Mouse (Mus musculus) liver, adult 2 months (tissue): ENCODE results near the gene Cfl1. TPM values are rescaled to one million over a fixed set of nuclear protein-coding genes. Genes with fewer than 3 reads are reported as not detected.

Experiments
- DNase-seq: peaks from one replicate; pipeline ENCODE4 v3.0.0-alpha.2; 2011; ENCODE audit warnings: low read depth, low spot score; ENCODE audit errors: extremely low read depth
- H3K27ac ChIP-seq: fragments of 200-500 bp; replicated peaks from 2 replicates; pipeline ENCODE4 v1.5.1; 2012; ENCODE audit warnings: low read depth, mild to moderate bottlenecking, control low read depth, inconsistent platforms, low read length; ENCODE audit not compliant: insufficient read depth
- H3K27me3 ChIP-seq: fragments of 200-500 bp; 2 replicates; pipeline ENCODE4 v1.6.1; 2012; ENCODE audit warnings: mild to moderate bottlenecking, moderate library complexity, low read length, inconsistent platforms; ENCODE audit not compliant: control insufficient read depth, insufficient read depth
- H3K36me3 ChIP-seq: fragments of 200-500 bp; 2 replicates; pipeline ENCODE4 v1.6.1; 2012; ENCODE audit warnings: low read length, inconsistent platforms; ENCODE audit not compliant: control insufficient read depth, insufficient read depth
- H3K4me1 ChIP-seq: fragments of 200-500 bp; 2 replicates; pipeline ENCODE4 v1.6.1; 2011; ENCODE audit warnings: low read length; ENCODE audit not compliant: control insufficient read depth, insufficient read depth
- H3K4me3 ChIP-seq: fragments of 200-500 bp; 2 replicates; pipeline ENCODE4 v1.5.1; 2011; ENCODE audit warnings: low read depth, mild to moderate bottlenecking, control low read depth, low read length, moderate library complexity; ENCODE audit not compliant: insufficient read depth
- H3K79me2 ChIP-seq: fragments of 200-500 bp; 2 replicates; pipeline ENCODE4 v1.6.1; 2012; ENCODE audit warnings: inconsistent platforms, mild to moderate bottlenecking, low read length, moderate library complexity; ENCODE audit not compliant: control insufficient read depth, insufficient read depth
- H3K9ac ChIP-seq: fragments of 200-500 bp; 2 replicates; pipeline ENCODE4 v1.6.1; 2012; ENCODE audit warnings: low read depth, mild to moderate bottlenecking, control low read depth, inconsistent platforms, low read length
- CTCF ChIP-seq: fragments of 200-500 bp; IDR thresholded peaks from 2 replicates; pipeline ENCODE4 v1.5.1; 2011; ENCODE audit warnings: low read depth, low read length, control low read depth
- POLR2A ChIP-seq: fragments of 200-500 bp; IDR thresholded peaks from 2 replicates; pipeline ENCODE4 v1.6.1; 2011; ENCODE audit warnings: low read length, control low read depth; ENCODE audit not compliant: insufficient read depth; ENCODE audit errors: extremely low read depth
- WGBS: fragments of 180-500 bp; shearing (Covaris S2); methylation state at CpG from one replicate; pipeline ENCODE4 v1.1.7; 2018; 5-methylcytosine and 5-hydroxymethylcytosine counted together
- polyA plus RNA-seq: library from polyadenylated mRNA; depleted of rRNA; stranded (reverse); fragments of >200 nt; gene quantifications from 2 replicates; pipeline ENCODE4 v1.2.3, GENCODE M21; 2012
- total RNA-seq: library from RNA; depleted of rRNA; stranded (reverse); fragments of >200 nt; gene quantifications from 2 replicates; pipeline ENCODE4 v1.2.3, GENCODE M21; 2014

Gene Cfl1
- total and polyA plus RNA-seq, 2 experiments = 122 to 177 TPM

DNA sequence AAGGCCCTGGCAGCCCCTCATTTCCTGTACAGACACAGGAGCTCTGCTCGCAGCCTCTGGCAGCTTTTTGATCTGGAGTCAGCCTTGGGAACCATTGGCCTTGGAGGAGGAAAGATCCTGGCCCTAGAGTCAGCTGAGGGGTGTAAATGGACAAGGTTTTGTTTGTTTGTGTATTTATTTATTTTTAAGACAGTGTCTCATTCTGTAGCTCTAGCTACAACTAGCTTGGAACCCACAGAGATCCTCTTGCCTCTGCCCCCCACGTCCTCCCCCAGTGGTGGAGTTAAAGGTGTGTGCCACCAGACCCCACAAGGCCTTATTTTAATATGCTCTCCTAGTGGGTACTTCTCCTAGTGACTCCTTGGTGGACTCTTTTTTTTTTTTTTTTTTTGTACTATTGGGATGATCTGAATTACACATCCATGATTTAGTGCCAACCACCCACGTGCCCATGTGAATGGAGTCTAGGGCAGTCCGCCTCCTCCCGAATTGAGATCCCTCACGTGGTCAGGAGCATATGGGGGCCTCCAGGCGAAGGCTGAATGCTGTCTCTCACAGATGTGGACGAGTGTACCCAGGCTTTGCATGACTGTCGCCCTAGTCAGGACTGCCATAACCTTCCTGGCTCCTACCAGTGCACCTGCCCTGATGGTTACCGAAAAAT, 13.1 kb upstream of the Cfl1 start:
- 96% methylated on average over 10 of the region's 10 CpGs for WGBS
- Histone ChIP-seq H3K27me3 (no peaks in the 10 kb centered on the region; the same call in none of the 2 replicates), H3K36me3 (no peaks in the 10 kb centered on the region), H3K79me2 (no peaks in the 10 kb centered on the region), H3K4me3 (no peak overlapping the region), H3K9ac (no peak overlapping the region), H3K4me1 (no peaks in the 10 kb centered on the region; the same call in 1 of the 2 replicates), H3K27ac (no peak overlapping the region)
- no peak for TF ChIP-seq CTCF
- no peak for TF ChIP-seq POLR2A
- DNase-seq = no peak

DNA sequence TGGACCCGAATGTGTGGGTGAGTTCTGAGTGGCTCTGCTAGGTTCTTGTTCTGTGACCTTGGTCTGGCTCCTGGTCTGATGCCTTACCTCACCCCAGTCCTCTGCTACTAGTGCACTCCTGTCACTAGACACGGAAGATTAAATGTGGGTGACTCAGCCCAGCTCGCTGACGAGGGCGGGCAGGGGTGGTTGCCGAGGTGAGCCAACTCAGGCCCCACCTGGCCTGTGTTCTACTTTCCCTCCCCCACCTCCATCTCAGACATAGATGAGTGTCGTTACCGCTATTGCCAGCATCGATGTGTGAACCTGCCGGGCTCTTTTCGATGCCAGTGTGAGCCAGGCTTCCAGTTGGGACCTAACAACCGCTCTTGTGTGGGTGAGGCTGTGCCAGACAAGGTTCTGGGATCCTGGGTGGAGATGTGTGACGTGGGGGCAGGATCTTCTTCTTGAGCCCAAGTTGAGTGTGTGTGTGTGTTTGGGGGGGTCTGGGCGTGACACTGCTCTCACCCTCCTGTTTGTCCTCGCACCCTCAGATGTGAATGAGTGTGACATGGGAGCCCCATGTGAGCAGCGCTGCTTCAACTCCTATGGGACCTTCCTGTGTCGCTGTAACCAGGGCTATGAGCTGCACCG, 12.5 kb upstream of the Cfl1 start:
- DNase-seq = no peak

DNA sequence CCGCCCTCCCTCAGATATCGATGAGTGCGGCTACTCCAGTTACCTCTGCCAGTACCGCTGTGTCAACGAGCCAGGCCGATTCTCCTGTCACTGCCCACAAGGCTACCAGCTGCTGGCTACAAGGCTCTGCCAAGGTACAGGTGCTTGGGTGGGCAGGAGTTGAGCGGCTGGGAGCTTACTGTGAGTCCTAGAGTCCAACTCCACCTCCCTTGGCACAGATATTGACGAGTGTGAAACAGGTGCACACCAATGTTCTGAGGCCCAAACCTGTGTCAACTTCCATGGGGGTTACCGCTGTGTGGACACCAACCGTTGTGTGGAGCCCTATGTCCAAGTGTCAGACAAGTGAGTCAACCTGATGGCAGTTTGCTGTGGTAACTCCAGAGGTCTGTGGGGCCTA, 10.2 kb upstream of the Cfl1 start:
- WGBS = 57% methylated on average over 10 of the region's 10 CpGs
- no peaks in the 10 kb centered on the region; the same call in 1 of the 2 replicates for H3K27me3 ChIP-seq
- H3K36me3 ChIP-seq = no peaks in the 10 kb centered on the region

More for the DNA sequence above, 12.5 kb upstream of the Cfl1 start:
- H3K4me3 ChIP-seq = no peak overlapping the region
- no peaks in the 10 kb centered on the region; the same call in 1 of the 2 replicates for H3K4me1 ChIP-seq
- no peak overlapping the region for H3K27ac ChIP-seq
- H3K79me2 ChIP-seq = no peaks in the 10 kb centered on the region
- H3K36me3 ChIP-seq = no peaks in the 10 kb centered on the region
- H3K9ac ChIP-seq = no peak overlapping the region
- TF ChIP-seq CTCF = no peak
- no peak for TF ChIP-seq POLR2A
- H3K27me3 ChIP-seq = no peaks in the 10 kb centered on the region; the same call in none of the 2 replicates
- 92% methylated on average over 18 of the region's 18 CpGs for WGBS

DNA sequence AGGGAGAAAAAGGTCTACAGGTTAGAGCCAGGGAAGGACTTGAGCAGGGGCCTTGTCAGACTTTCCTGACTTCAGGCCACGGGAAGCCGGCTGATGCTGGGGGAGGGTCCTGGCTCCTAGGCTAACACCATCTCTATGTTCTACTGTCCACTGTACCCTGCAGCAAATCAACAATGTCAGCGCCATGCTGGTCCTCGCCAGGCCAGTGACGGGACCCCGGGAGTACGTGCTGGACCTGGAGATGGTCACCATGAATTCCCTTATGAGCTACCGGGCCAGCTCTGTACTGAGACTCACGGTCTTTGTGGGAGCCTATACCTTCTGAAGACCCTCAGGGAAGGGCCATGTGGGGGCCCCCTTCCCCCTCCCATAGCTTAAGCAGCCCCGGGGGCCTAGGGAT, 8.9 kb upstream of the Cfl1 start:
- no peak for DNase-seq
- Histone ChIP-seq H3K27me3 (no peaks in the 10 kb centered on the region), H3K79me2 (no peaks in the 10 kb centered on the region), H3K4me3 (no peak overlapping the region), H3K9ac (no peak overlapping the region), H3K27ac (no peak overlapping the region), H3K4me1 (no peaks in the 10 kb centered on the region), H3K36me3 (no peaks in the 10 kb centered on the region)
- no peak for TF ChIP-seq CTCF
- 93% methylated on average over 10 of the region's 10 CpGs for WGBS

More for the DNA sequence above, 10.2 kb upstream of the Cfl1 start:
- H3K4me3 ChIP-seq = no peak overlapping the region
- TF ChIP-seq POLR2A = no peak
- no peak for TF ChIP-seq CTCF
- DNase-seq = no peak
- H3K27ac ChIP-seq = no peak overlapping the region
- H3K79me2 ChIP-seq = no peaks in the 10 kb centered on the region
- no peaks in the 10 kb centered on the region for H3K4me1 ChIP-seq
- H3K9ac ChIP-seq = no peak overlapping the region

DNA sequence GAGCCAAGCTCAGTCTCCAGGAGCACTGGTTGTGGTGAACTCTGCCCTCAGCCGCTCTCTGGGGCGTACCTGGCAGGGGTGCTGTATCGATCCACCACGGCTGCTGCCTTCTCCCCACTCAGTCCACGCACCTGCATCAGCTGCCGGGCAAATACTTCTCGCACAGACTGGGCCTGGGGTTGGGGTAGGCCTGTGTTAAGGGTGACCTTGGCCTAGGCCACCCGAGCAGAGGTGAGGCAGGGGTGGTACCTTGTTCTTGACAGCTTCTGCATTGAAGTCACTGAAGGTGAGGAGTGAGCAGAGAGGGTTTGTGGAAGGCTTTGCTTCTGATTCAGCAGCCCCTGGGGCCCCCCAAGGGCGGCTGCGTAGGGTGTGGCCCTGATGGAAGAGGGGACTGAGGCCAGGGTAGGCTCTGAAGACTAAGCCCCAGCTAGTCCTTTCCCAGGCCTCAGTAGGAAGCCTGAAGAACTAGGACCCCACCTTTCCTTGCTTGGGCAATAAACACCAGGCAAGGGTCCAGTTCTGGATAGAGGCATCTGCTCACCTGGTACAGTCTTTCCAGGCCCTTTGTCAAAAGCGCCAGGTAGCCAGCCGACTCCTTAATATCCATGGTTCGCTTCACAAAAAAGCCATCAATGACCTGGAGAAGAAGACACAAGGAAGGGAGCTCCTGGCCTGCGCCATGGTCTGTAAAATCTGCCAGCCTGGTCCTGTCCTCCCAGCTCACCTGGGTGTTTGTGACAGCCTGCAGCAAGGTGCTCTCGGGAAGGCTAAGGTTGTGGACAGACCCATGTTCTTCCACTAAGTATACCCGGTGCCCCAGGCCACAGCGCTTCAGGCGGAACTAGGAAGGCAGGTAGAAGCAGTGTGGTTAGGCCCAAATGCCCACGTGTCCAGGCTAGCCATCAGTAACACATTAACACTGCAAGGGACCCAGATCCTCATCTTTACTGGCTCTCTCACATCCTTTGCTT, 6.6 kb upstream of the Cfl1 start:
- Histone ChIP-seq H3K4me3 (no peak overlapping the region), H3K27ac (no peak overlapping the region), H3K36me3 (no peaks in the 10 kb centered on the region), H3K79me2 (no peaks in the 10 kb centered on the region), H3K27me3 (no peaks in the 10 kb centered on the region), H3K4me1 (peaks cover 5% of the 10 kb centered on the region; the same call in 1 of the 2 replicates), H3K9ac (no peak overlapping the region)
- DNase-seq = no peak
- no peak for TF ChIP-seq POLR2A
- no peak for TF ChIP-seq CTCF
- 89% methylated on average over 19 of the region's 19 CpGs for WGBS
